Mouse (Mus musculus) hindbrain, embryonic 13.5 days (tissue): ENCODE results near the gene Trim50. TPM values are rescaled to one million over a fixed set of nuclear protein-coding genes. Genes with fewer than 3 reads are reported as not detected.

Source experiments
- ATAC-seq: fragments of 200-750 bp; cut with Nextera tagmentation; 2 replicates; pipeline ENCODE4 v1.8.0; 2017; ENCODE audit warnings: moderate TSS enrichment; ENCODE audit not compliant: low FRiP score
- H3K27ac ChIP-seq: fragments of 300-500 bp; sonication (generic); 2 replicates; pipeline ENCODE4 v1.5.1; 2015; ENCODE audit warnings: inconsistent platforms, mild to moderate bottlenecking, moderate library complexity
- H3K27me3 ChIP-seq: fragments of 300-500 bp; sonication (generic); 2 replicates; pipeline ENCODE4 v1.6.1; 2015; ENCODE audit warnings: mild to moderate bottlenecking, inconsistent platforms
- H3K36me3 ChIP-seq: fragments of 300-500 bp; sonication (generic); 2 replicates; pipeline ENCODE4 v1.6.1; 2015; ENCODE audit warnings: mild to moderate bottlenecking, inconsistent platforms
- H3K4me1 ChIP-seq: fragments of 300-500 bp; sonication (generic); replicated peaks from 2 replicates; pipeline ENCODE4 v1.6.1; 2015; ENCODE audit warnings: inconsistent platforms
- H3K4me2 ChIP-seq: fragments of 300-500 bp; sonication (generic); 2 replicates; pipeline ENCODE4 v1.6.1; 2015; ENCODE audit warnings: inconsistent platforms, mild to moderate bottlenecking, moderate library complexity
- H3K4me3 ChIP-seq: fragments of 300-500 bp; sonication (generic); 2 replicates; pipeline ENCODE4 v1.5.1; 2015; ENCODE audit warnings: mild to moderate bottlenecking, inconsistent platforms
- H3K9ac ChIP-seq: fragments of 300-500 bp; sonication (generic); 2 replicates; pipeline ENCODE4 v1.6.1; 2015; ENCODE audit warnings: mild to moderate bottlenecking, inconsistent platforms
- H3K9me3 ChIP-seq: fragments of 300-500 bp; sonication (generic); 2 replicates; pipeline ENCODE4 v1.6.1; 2016; ENCODE audit warnings: inconsistent platforms
- WGBS: fragments of 180-500 bp; shearing (Covaris S2); methylation state at CpG from one replicate; pipeline ENCODE4 v1.1.7; 2015; 5-methylcytosine and 5-hydroxymethylcytosine counted together
- microRNA-seq: library from miRNA; unstranded; fragments of <30 nt; microRNA quantifications from one replicate; pipeline ENCODE4, GENCODE M21; 2016
- polyA plus RNA-seq: library from polyadenylated mRNA; unstranded; fragments of >200 nt; fragmentation: Nextera tagmentation; extraction: Ambion mirVana; gene quantifications from 2 replicates; pipeline ENCODE4 v1.2.1, GENCODE M21; 2015

The Trim50 gene
- polyA plus RNA-seq, 1 experiment from 2014 or later, result not detected

DNA sequence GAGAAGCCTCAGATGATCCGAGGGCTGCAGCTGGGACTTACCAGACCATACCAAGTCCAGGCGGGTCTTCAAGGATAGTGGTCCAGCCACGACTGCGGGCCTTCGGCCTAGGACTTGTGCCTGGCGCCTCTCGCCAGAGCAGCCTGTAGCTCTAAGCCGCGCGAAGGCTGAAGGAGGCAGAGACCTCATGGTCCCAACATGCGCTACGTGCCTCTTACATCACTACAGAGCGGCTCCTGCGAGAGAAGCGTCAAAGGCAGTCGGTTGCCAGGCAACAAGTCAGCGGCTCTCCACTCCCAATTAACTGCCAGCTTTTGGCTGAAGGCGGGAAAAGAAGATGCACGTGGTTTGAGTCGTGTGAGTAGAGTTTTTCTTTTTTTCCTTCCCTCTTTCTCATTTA is 51.5 kb downstream of the Trim50 start:
- Histone ChIP-seq H3K4me3 (no peak overlapping the region), H3K9ac (0 out of 2 replicates have a peak overlapping the region, but pooled peaks have one; percentile 49), H3K4me1 (peaks cover 7% of the 10 kb centered on the region), H3K27ac (no peak overlapping the region), H3K36me3 (peaks cover 15% of the 10 kb centered on the region), H3K27me3 (no peaks in the 10 kb centered on the region), H3K9me3 (no peaks in the 10 kb centered on the region), H3K4me2 (peak overlapping the region; percentile 26; the same call in 1 of the 2 replicates)
- 37% methylated on average over 20 of the region's 20 CpGs for WGBS
- no peak for ATAC-seq

- Histone ChIP-seq H3K36me3 (peaks cover 23% of the 10 kb centered on the region), H3K4me3 (no peak overlapping the region), H3K9ac (no peak overlapping the region), H3K27ac (no peak overlapping the region), H3K4me2 (no peak overlapping the region), H3K27me3 (no peaks in the 10 kb centered on the region), H3K4me1 (peaks cover 7% of the 10 kb centered on the region), H3K9me3 (no peaks in the 10 kb centered on the region)
- no peak for ATAC-seq
- 82% methylated on average over 9 of the region's 9 CpGs for WGBS
Observed at GRCm38 (mm10) chr5:135405437-135405836, 52.3 kb downstream of the Trim50 start.

DNA sequence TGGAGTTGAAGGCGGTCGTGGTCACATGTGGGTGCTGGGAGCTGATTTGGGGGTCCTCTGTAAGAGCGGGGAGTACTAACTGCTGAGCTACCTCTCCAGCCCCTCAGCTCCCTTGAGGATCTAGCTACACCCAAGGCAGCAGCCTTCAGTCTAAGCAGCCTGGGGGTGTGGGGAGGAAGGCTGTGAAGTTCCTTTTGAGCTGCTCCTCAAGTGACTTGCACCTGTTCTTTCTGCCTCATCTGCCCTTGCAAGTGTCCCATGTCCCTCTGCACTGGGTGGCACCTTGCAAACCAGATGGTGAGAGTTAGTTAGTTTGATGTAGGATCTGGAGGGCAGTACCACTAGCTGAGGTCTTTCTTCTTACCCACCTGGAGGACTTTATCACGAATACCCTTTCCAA is 55.0 kb downstream of the Trim50 start:
- Histone ChIP-seq H3K27me3 (no peaks in the 10 kb centered on the region), H3K9ac (no peak overlapping the region), H3K36me3 (peaks cover 44% of the 10 kb centered on the region), H3K4me2 (no peak overlapping the region), H3K4me3 (no peak overlapping the region), H3K27ac (no peak overlapping the region), H3K9me3 (no peaks in the 10 kb centered on the region), H3K4me1 (peaks cover 7% of the 10 kb centered on the region)
- WGBS, result 90% methylated on average over 4 of the region's 4 CpGs
- no peak for ATAC-seq

- no peak for ATAC-seq
- Histone ChIP-seq H3K27ac (no peak overlapping the region), H3K36me3 (peaks cover 66% of the 10 kb centered on the region), H3K4me3 (no peak overlapping the region), H3K4me2 (no peak overlapping the region), H3K4me1 (no peaks in the 10 kb centered on the region), H3K27me3 (no peaks in the 10 kb centered on the region), H3K9ac (no peak overlapping the region), H3K9me3 (no peaks in the 10 kb centered on the region)
- WGBS, result 93% methylated on average over 9 of the region's 9 CpGs
Observed at GRCm38 (mm10) chr5:135410266-135410665, 57.2 kb downstream of the Trim50 start.

Small RNA genes within 50 kb of the gene (microRNA-seq; reads per million reads assigned to microRNA genes)
- gene Mir7033, result 2.3 reads per million, percentile 2 among the genes with 10 or more reads in this experiment

Other genes starting within 250 kb of the Trim50 start
- gene Tbl2, start 203.6 kb upstream of the Trim50 start, polyA plus RNA-seq, result 14.9 and 16.7 TPM in 2 replicates
- 45.3 and 52.1 TPM in 2 replicates for gene Bcl7b, start 185.0 kb upstream of the Trim50 start, polyA plus RNA-seq
- gene Baz1b, start 166.0 kb upstream of the Trim50 start, polyA plus RNA-seq, result 35.9 and 38.1 TPM in 2 replicates
- 12.3 and 14.3 TPM in 2 replicates for gene Fzd9, start 102.1 kb upstream of the Trim50 start, polyA plus RNA-seq
- 0.13 and 0.28 TPM in 2 replicates for gene Fkbp6, start 3.3 kb upstream of the Trim50 start, polyA plus RNA-seq
- gene Nsun5, start 16.7 kb downstream of the Trim50 start, polyA plus RNA-seq, result 31.1 and 31.2 TPM in 2 replicates
- gene Pom121, start 41.3 kb downstream of the Trim50 start, polyA plus RNA-seq, result 11.1 TPM in 2 replicates
- gene Hip1, start 191.8 kb downstream of the Trim50 start, polyA plus RNA-seq, result 38.4 and 38.5 TPM in 2 replicates
- not detected in 2 replicates for gene Ccl26, start 210.3 kb downstream of the Trim50 start, polyA plus RNA-seq
- gene Ccl24, start 219.8 kb downstream of the Trim50 start, polyA plus RNA-seq, result 3.7 and 4.4 TPM in 2 replicates